Mouse (Mus musculus) midbrain, embryonic 13.5 days (tissue): Measurements from ENCODE around the gene Marf1. TPM values are rescaled to one million over a fixed set of nuclear protein-coding genes. Genes with fewer than 3 reads are reported as not detected.

Experiments used
- ATAC-seq: fragments of 200-750 bp; cut with Nextera tagmentation; 2 replicates; pipeline ENCODE4 v1.8.0; 2017; ENCODE audit warnings: mild to moderate bottlenecking, moderate TSS enrichment, moderate library complexity
- H3K27ac ChIP-seq: fragments of 300-500 bp; sonication (generic); 2 replicates; pipeline ENCODE4 v1.5.1; 2015; ENCODE audit warnings: inconsistent platforms, mild to moderate bottlenecking, moderate library complexity
- H3K27me3 ChIP-seq: fragments of 300-500 bp; sonication (generic); 2 replicates; pipeline ENCODE4 v1.6.1; 2015; ENCODE audit warnings: mild to moderate bottlenecking, inconsistent platforms
- H3K36me3 ChIP-seq: fragments of 300-500 bp; sonication (generic); 2 replicates; pipeline ENCODE4 v1.6.1; 2015; ENCODE audit warnings: mild to moderate bottlenecking, inconsistent platforms
- H3K4me1 ChIP-seq: fragments of 300-500 bp; sonication (generic); replicated peaks from 2 replicates; pipeline ENCODE4 v1.6.1; 2015; ENCODE audit warnings: inconsistent platforms
- H3K4me2 ChIP-seq: fragments of 300-500 bp; sonication (generic); replicated peaks from 2 replicates; pipeline ENCODE4 v1.6.1; 2015; ENCODE audit warnings: moderate library complexity, mild to moderate bottlenecking, inconsistent platforms
- H3K4me3 ChIP-seq: fragments of 300-500 bp; sonication (generic); replicated peaks from 2 replicates; pipeline ENCODE4 v1.5.1; 2015; ENCODE audit warnings: mild to moderate bottlenecking, inconsistent platforms
- H3K9ac ChIP-seq: fragments of 300-500 bp; sonication (generic); replicated peaks from 2 replicates; pipeline ENCODE4 v1.6.1; 2015; ENCODE audit warnings: mild to moderate bottlenecking, inconsistent platforms
- H3K9me3 ChIP-seq: fragments of 300-500 bp; sonication (generic); 2 replicates; pipeline ENCODE4 v1.6.1; 2016; ENCODE audit warnings: mild to moderate bottlenecking, inconsistent platforms
- WGBS: fragments of 180-500 bp; shearing (Covaris S2); methylation state at CpG from one replicate; pipeline ENCODE4 v1.1.7; 2015; 5-methylcytosine and 5-hydroxymethylcytosine counted together
- polyA plus RNA-seq: library from polyadenylated mRNA; unstranded; fragments of >200 nt; fragmentation: Nextera tagmentation; extraction: Ambion mirVana; gene quantifications from 2 replicates; pipeline ENCODE4 v1.2.1, GENCODE M21; 2015

Gene Marf1
- polyA plus RNA-seq, 1 experiment from 2014 or later = 18.3 TPM

DNA sequence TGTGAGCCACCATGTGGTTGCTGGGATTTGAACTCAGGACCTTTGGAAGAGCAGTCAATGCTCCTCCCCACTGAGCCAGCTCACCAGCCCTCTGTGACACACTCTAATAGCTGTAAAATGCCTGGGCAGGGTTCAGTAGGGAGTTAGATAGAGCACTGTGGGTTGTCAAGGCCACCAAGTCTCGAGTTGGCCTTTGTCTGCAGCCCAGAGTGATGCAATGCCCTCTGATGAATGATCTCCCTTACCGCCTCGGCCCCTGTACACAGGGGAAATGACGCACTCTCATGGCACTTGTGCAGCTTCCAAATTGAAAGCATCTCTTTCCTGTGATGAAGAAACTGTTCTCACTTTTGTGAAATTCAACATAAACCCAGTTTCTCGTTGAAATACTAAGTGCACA lies 31.3 kb downstream of the Marf1 start:
- Histone ChIP-seq H3K4me1 (no peaks in the 10 kb centered on the region), H3K9me3 (no peaks in the 10 kb centered on the region), H3K4me3 (no peak overlapping the region), H3K4me2 (no peak overlapping the region), H3K9ac (no peak overlapping the region), H3K36me3 (peaks cover 97% of the 10 kb centered on the region), H3K27me3 (no peaks in the 10 kb centered on the region), H3K27ac (no peak overlapping the region)
- 88% methylated on average over 5 of the region's 5 CpGs for WGBS
- ATAC-seq = no peak

DNA sequence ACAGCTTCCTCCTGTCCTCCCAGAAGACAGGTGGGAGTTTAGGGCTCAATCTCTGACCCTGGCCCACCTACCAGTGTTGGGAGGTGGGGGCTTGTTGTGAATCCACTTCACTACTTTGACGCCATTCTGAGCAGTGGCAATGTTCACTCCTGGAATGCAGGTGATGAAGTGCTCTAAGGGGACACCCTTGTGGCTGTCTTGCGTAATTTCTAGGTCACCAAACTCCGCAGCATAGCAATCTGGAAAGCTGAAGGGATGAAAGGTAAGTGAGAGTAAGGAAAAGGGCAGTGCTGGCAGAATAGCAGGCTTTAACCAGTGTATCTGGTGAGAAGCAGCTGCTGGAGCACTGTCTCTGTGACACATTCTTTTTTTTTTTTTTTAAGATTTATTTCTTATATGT lies 31.8 kb downstream of the Marf1 start:
- peaks cover 96% of the 10 kb centered on the region for H3K36me3 ChIP-seq
- 84% methylated on average over 3 of the region's 3 CpGs for WGBS
- no peak for ATAC-seq

GRCm38 (mm10) chr16:14130796-14131195 lies 32.4 kb downstream of the Marf1 start:
- Histone ChIP-seq H3K27me3 (no peaks in the 10 kb centered on the region), H3K9ac (no peak overlapping the region), H3K4me3 (no peak overlapping the region), H3K9me3 (no peaks in the 10 kb centered on the region), H3K36me3 (peaks cover 96% of the 10 kb centered on the region), H3K4me1 (no peaks in the 10 kb centered on the region), H3K4me2 (no peak overlapping the region), H3K27ac (no peak overlapping the region)
- ATAC-seq = no peak
- 93% methylated on average over 7 of the region's 7 CpGs for WGBS

More for the DNA sequence above, 31.8 kb downstream of the Marf1 start:
- Histone ChIP-seq H3K27me3 (no peaks in the 10 kb centered on the region), H3K9me3 (no peaks in the 10 kb centered on the region), H3K9ac (no peak overlapping the region), H3K4me3 (no peak overlapping the region), H3K4me2 (no peak overlapping the region), H3K4me1 (no peaks in the 10 kb centered on the region), H3K27ac (no peak overlapping the region)

DNA sequence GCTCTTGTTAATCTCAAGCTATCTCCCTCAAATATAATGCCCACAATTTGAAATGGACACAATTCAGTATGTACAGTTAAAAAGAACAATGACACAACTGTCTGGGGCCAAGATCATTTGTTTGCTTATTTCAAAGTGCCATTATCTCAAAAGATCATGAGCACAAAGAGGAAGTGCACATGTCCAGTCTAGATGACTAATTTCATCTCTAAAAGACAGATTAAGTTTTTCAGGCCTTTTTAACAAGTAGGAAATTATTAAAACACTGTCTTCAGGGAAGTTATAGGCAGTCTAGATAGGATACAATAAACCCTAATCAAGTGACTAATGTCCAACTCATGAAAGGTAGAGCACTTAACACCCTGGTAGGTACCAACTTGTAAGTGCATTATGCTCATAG lies 34.2 kb downstream of the Marf1 start:
- H3K9me3 ChIP-seq = no peaks in the 10 kb centered on the region
- ATAC-seq = no peak
- H3K27ac ChIP-seq = no peak overlapping the region
- H3K9ac ChIP-seq = no peak overlapping the region
- no peaks in the 10 kb centered on the region for H3K27me3 ChIP-seq
- no peak overlapping the region for H3K4me2 ChIP-seq
- no peak overlapping the region for H3K4me3 ChIP-seq
- H3K36me3 ChIP-seq = peaks cover 96% of the 10 kb centered on the region
- H3K4me1 ChIP-seq = no peaks in the 10 kb centered on the region

GRCm38 (mm10) chr16:14125253-14125652 lies 37.9 kb downstream of the Marf1 start:
- H3K9ac ChIP-seq = no peak overlapping the region
- H3K9me3 ChIP-seq = no peaks in the 10 kb centered on the region
- no peak overlapping the region for H3K27ac ChIP-seq
- peaks cover 97% of the 10 kb centered on the region for H3K36me3 ChIP-seq
- no peaks in the 10 kb centered on the region for H3K4me1 ChIP-seq
- 97% methylated on average over 1 of the region's 1 CpGs for WGBS
- H3K4me2 ChIP-seq = no peak overlapping the region
- no peak for ATAC-seq
- no peaks in the 10 kb centered on the region for H3K27me3 ChIP-seq
- no peak overlapping the region for H3K4me3 ChIP-seq

- Histone ChIP-seq H3K36me3 (peaks cover 96% of the 10 kb centered on the region), H3K27me3 (no peaks in the 10 kb centered on the region), H3K9me3 (no peaks in the 10 kb centered on the region), H3K9ac (no peak overlapping the region), H3K27ac (no peak overlapping the region), H3K4me3 (no peak overlapping the region), H3K4me1 (no peaks in the 10 kb centered on the region), H3K4me2 (no peak overlapping the region)
- no peak for ATAC-seq
- WGBS = 99% methylated on average over 7 of the region's 7 CpGs
Measured at GRCm38 (mm10) chr16:14124709-14125108, 38.4 kb downstream of the Marf1 start.

DNA sequence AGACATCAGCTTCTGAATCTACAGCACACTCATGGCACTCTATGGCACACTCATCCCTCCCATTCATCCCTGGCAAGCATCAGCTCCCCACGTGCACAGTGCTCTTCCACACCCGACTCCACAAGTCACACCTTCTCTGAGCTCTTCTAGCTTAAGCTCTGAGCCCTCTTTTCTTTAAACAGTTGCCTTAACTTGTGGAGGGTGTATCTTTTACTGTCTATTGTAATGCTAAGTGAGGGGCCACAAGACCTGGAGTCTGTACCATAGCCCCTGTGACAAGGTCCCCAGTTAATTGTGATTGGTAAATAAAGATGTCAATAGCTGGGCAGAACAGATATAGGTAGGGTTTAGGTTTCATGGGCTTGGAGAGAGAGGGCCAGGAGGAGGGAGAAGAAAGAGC lies 39.2 kb downstream of the Marf1 start:
- WGBS = 88% methylated on average over 2 of the region's 2 CpGs
- Histone ChIP-seq H3K4me2 (no peak overlapping the region), H3K36me3 (peaks cover 88% of the 10 kb centered on the region)

GRCm38 (mm10) chr16:14122586-14122985 lies 40.6 kb downstream of the Marf1 start:
- Histone ChIP-seq H3K4me1 (no peaks in the 10 kb centered on the region), H3K9ac (no peak overlapping the region), H3K36me3 (peaks cover 80% of the 10 kb centered on the region), H3K27ac (no peak overlapping the region), H3K4me3 (no peak overlapping the region), H3K4me2 (no peak overlapping the region), H3K9me3 (no peaks in the 10 kb centered on the region), H3K27me3 (no peaks in the 10 kb centered on the region)
- no peak for ATAC-seq

More for the DNA sequence above, 39.2 kb downstream of the Marf1 start:
- Histone ChIP-seq H3K27me3 (no peaks in the 10 kb centered on the region), H3K27ac (no peak overlapping the region), H3K9ac (no peak overlapping the region), H3K9me3 (no peaks in the 10 kb centered on the region), H3K4me1 (no peaks in the 10 kb centered on the region), H3K4me3 (no peak overlapping the region)
- no peak for ATAC-seq

- Histone ChIP-seq H3K27ac (no peak overlapping the region), H3K27me3 (no peaks in the 10 kb centered on the region), H3K4me1 (no peaks in the 10 kb centered on the region), H3K36me3 (peaks cover 82% of the 10 kb centered on the region), H3K9me3 (no peaks in the 10 kb centered on the region), H3K4me3 (no peak overlapping the region), H3K4me2 (no peak overlapping the region), H3K9ac (no peak overlapping the region)
- no peak for ATAC-seq
- WGBS = 96% methylated on average over 7 of the region's 7 CpGs
Measured at GRCm38 (mm10) chr16:14121563-14121962, 41.6 kb downstream of the Marf1 start.

GRCm38 (mm10) chr16:14120941-14121340 lies 42.2 kb downstream of the Marf1 start:
- no peak for ATAC-seq
- Histone ChIP-seq H3K4me2 (no peak overlapping the region), H3K4me3 (no peak overlapping the region), H3K9ac (no peak overlapping the region), H3K27ac (no peak overlapping the region), H3K9me3 (no peaks in the 10 kb centered on the region), H3K4me1 (no peaks in the 10 kb centered on the region), H3K27me3 (no peaks in the 10 kb centered on the region), H3K36me3 (peaks cover 82% of the 10 kb centered on the region)
- 96% methylated on average over 5 of the region's 5 CpGs for WGBS

- no peak overlapping the region for H3K9ac ChIP-seq
- peaks cover 75% of the 10 kb centered on the region for H3K36me3 ChIP-seq
- H3K27me3 ChIP-seq = no peaks in the 10 kb centered on the region
- WGBS = 88% methylated on average over 2 of the region's 2 CpGs
- H3K4me1 ChIP-seq = no peaks in the 10 kb centered on the region
- no peak overlapping the region for H3K4me2 ChIP-seq
- H3K9me3 ChIP-seq = no peaks in the 10 kb centered on the region
- no peak overlapping the region for H3K4me3 ChIP-seq
- no peak for ATAC-seq
- H3K27ac ChIP-seq = no peak overlapping the region
Measured at GRCm38 (mm10) chr16:14117299-14117698, 45.9 kb downstream of the Marf1 start.

DNA sequence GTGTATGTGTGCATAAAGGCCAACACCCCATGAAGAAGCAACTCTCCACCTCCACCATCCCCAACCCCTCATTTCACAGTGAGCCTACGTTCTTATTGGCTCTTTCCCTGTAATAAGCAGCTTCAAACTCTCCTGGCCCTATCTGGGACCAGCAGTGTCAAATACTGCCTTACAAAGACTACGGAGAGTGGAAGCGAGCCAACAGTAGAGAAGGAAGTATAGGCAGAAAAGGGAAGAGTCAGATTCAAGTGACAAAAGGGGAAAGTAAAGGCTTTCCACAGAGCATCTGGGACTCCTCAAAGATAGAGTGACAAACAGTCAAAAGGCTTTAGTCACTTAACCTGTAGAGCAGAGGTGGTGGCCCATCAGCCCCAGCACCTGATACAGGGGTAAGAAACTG lies 50.4 kb downstream of the Marf1 start:
- Histone ChIP-seq H3K4me3 (no peak overlapping the region), H3K36me3 (peaks cover 83% of the 10 kb centered on the region), H3K9ac (no peak overlapping the region), H3K27ac (no peak overlapping the region), H3K27me3 (no peaks in the 10 kb centered on the region), H3K4me2 (no peak overlapping the region), H3K4me1 (no peaks in the 10 kb centered on the region), H3K9me3 (no peaks in the 10 kb centered on the region)
- no peak for ATAC-seq
- WGBS = 95% methylated on average over 3 of the region's 3 CpGs

DNA sequence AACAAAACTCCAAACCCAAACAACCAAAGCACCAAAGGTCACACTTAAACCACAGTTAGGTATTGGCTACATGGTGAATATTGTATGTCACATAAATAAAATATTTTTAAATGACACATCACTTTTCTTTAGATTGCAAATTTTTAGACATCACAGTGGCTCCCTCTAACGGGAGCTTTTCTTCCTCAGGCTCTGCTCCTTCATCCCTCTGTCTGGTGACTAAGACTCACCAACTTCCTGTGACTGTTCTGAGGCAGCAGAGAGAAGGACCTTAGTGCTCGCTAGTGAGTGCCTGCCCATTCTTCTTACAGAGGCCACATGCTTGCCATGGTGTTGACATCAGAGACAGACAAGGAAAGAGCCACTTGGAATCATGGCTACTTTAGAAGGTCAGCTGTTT lies 51.0 kb downstream of the Marf1 start:
- H3K4me2 ChIP-seq = no peak overlapping the region
- no peak overlapping the region for H3K27ac ChIP-seq
- H3K9ac ChIP-seq = no peak overlapping the region
- ATAC-seq = no peak
- 85% methylated on average over 2 of the region's 2 CpGs for WGBS
- no peaks in the 10 kb centered on the region for H3K9me3 ChIP-seq
- H3K36me3 ChIP-seq = peaks cover 78% of the 10 kb centered on the region
- no peaks in the 10 kb centered on the region for H3K27me3 ChIP-seq
- no peaks in the 10 kb centered on the region for H3K4me1 ChIP-seq
- H3K4me3 ChIP-seq = no peak overlapping the region
